Mouse (Mus musculus) heart, embryonic 11.5 days (tissue): ENCODE data around the gene Pla2g15. TPM values are rescaled to one million over a fixed set of nuclear protein-coding genes. Genes with fewer than 3 reads are reported as not detected.

ENCODE experiments used
- ATAC-seq: fragments of 200-750 bp; cut with Nextera tagmentation; replicated peaks from 2 replicates; pipeline ENCODE4 v1.8.0; 2017; ENCODE audit warnings: moderate library complexity; ENCODE audit not compliant: insufficient number of reproducible peaks, low FRiP score, low TSS enrichment
- H3K27ac ChIP-seq: fragments of 300-500 bp; sonication (generic); 2 replicates; pipeline ENCODE4 v1.5.1; 2014; ENCODE audit warnings: mild to moderate bottlenecking, low read depth, low read length
- H3K27me3 ChIP-seq: fragments of 300-500 bp; sonication (generic); 2 replicates; pipeline ENCODE4 v1.6.1; 2014; ENCODE audit warnings: mild to moderate bottlenecking, low read length, mixed read lengths; ENCODE audit not compliant: control insufficient read depth, insufficient read depth
- H3K36me3 ChIP-seq: fragments of 300-500 bp; sonication (generic); 2 replicates; pipeline ENCODE4 v1.6.1; 2014; ENCODE audit warnings: mild to moderate bottlenecking, low read length, moderate library complexity, mixed read lengths; ENCODE audit not compliant: control insufficient read depth, insufficient read depth
- H3K4me1 ChIP-seq: fragments of 300-500 bp; sonication (generic); 2 replicates; pipeline ENCODE4 v1.6.1; 2014; ENCODE audit warnings: low read length; ENCODE audit not compliant: control insufficient read depth, insufficient read depth
- H3K4me2 ChIP-seq: fragments of 300-500 bp; sonication (generic); 2 replicates; pipeline ENCODE4 v1.6.1; 2014; ENCODE audit warnings: mild to moderate bottlenecking, moderate library complexity
- H3K4me3 ChIP-seq: fragments of 300-500 bp; sonication (generic); 2 replicates; pipeline ENCODE4 v1.5.1; 2014; ENCODE audit warnings: low read depth, low read length
- H3K9ac ChIP-seq: fragments of 300-500 bp; sonication (generic); 2 replicates; pipeline ENCODE4 v1.6.1; 2014; ENCODE audit warnings: mild to moderate bottlenecking, low read depth, low read length, moderate library complexity
- H3K9me3 ChIP-seq: fragments of 300-500 bp; sonication (generic); replicated peaks from 2 replicates; pipeline ENCODE4 v1.6.1; 2016; ENCODE audit warnings: low read length; ENCODE audit not compliant: control insufficient read depth
- WGBS: fragments of 180-500 bp; shearing (Covaris S2); extraction: QIAGEN DNeasy Blood & Tissue Kit; methylation state at CpG from one replicate; pipeline ENCODE4 v1.1.7; 2014; ENCODE audit not compliant: insufficient replicate concordance; 5-methylcytosine and 5-hydroxymethylcytosine counted together
- polyA plus RNA-seq: library from polyadenylated mRNA; unstranded; fragments of >200 nt; fragmentation: Nextera tagmentation; extraction: Ambion mirVana; gene quantifications from 2 replicates; pipeline ENCODE4 v1.2.1, GENCODE M21; 2014

The Pla2g15 gene
- polyA plus RNA-seq, 1 experiment from 2014 or later, result 3.0 TPM

- Histone ChIP-seq H3K27me3 (peaks cover 34% of the 10 kb centered on the region), H3K4me1 (peaks cover 7% of the 10 kb centered on the region), H3K27ac (no peak overlapping the region), H3K9me3 (no peaks in the 10 kb centered on the region), H3K36me3 (peaks cover 14% of the 10 kb centered on the region), H3K9ac (no peak overlapping the region), H3K4me3 (no peak overlapping the region), H3K4me2 (no peak overlapping the region)
- 81% methylated on average over 7 of the region's 7 CpGs for WGBS
- no peak for ATAC-seq
These were observed 18.5 kb upstream of the Pla2g15 start for GRCm38 (mm10) chr8:106131488-106132222.

- Histone ChIP-seq H3K9me3 (no peaks in the 10 kb centered on the region), H3K4me2 (no peak overlapping the region), H3K36me3 (peaks cover 14% of the 10 kb centered on the region), H3K27ac (no peak overlapping the region), H3K9ac (no peak overlapping the region), H3K4me1 (peaks cover 12% of the 10 kb centered on the region), H3K4me3 (no peak overlapping the region), H3K27me3 (peaks cover 39% of the 10 kb centered on the region)
- 93% methylated on average over 11 of the region's 11 CpGs for WGBS
- no peak for ATAC-seq
These were observed 17.8 kb upstream of the Pla2g15 start for GRCm38 (mm10) chr8:106132356-106132755.

- Histone ChIP-seq H3K4me1 (peaks cover 15% of the 10 kb centered on the region), H3K4me2 (no peak overlapping the region), H3K9ac (no peak overlapping the region), H3K36me3 (peaks cover 14% of the 10 kb centered on the region), H3K27ac (no peak overlapping the region), H3K9me3 (no peaks in the 10 kb centered on the region), H3K4me3 (no peak overlapping the region), H3K27me3 (peaks cover 39% of the 10 kb centered on the region)
- WGBS, result 58% methylated on average over 13 of the region's 13 CpGs
- ATAC-seq, result no peak
These were observed 16.7 kb upstream of the Pla2g15 start for GRCm38 (mm10) chr8:106133526-106133925.

- H3K4me3 ChIP-seq, result no peak overlapping the region
- peaks cover 12% of the 10 kb centered on the region for H3K36me3 ChIP-seq
- peaks cover 15% of the 10 kb centered on the region for H3K4me1 ChIP-seq
- H3K27ac ChIP-seq, result no peak overlapping the region
- 65% methylated on average over 6 of the region's 6 CpGs for WGBS
- no peak overlapping the region for H3K4me2 ChIP-seq
- no peak for ATAC-seq
- no peak overlapping the region for H3K9ac ChIP-seq
- H3K27me3 ChIP-seq, result peaks cover 39% of the 10 kb centered on the region
- H3K9me3 ChIP-seq, result no peaks in the 10 kb centered on the region
These were observed 16.3 kb upstream of the Pla2g15 start for GRCm38 (mm10) chr8:106133946-106134345.

GRCm38 (mm10) chr8:106134751-106135571 is 15.2 kb upstream of the Pla2g15 start:
- ATAC-seq, result no peak
- Histone ChIP-seq H3K4me2 (no peak overlapping the region; the same call in 1 of the 2 replicates), H3K27ac (no peak overlapping the region), H3K27me3 (peaks cover 39% of the 10 kb centered on the region), H3K9me3 (no peaks in the 10 kb centered on the region), H3K4me3 (peak overlapping the region; percentile 5; the same call in 1 of the 2 replicates), H3K4me1 (peaks cover 15% of the 10 kb centered on the region), H3K36me3 (peaks cover 8% of the 10 kb centered on the region; the same call in 1 of the 2 replicates), H3K9ac (no peak overlapping the region)
- WGBS, result 18% methylated on average over 14 of the region's 14 CpGs

- Histone ChIP-seq H3K4me3 (peak overlapping the region; percentile 53), H3K9ac (peak overlapping the region; percentile 65; the same call in 1 of the 2 replicates), H3K4me2 (peak overlapping the region; percentile 99), H3K4me1 (peaks cover 15% of the 10 kb centered on the region), H3K27ac (no peak overlapping the region), H3K27me3 (peaks cover 39% of the 10 kb centered on the region), H3K9me3 (no peaks in the 10 kb centered on the region), H3K36me3 (peaks cover 7% of the 10 kb centered on the region; the same call in 1 of the 2 replicates)
- ATAC-seq, result no peak
- WGBS, result 3% methylated on average over 19 of the region's 19 CpGs
These were observed 14.5 kb upstream of the Pla2g15 start for GRCm38 (mm10) chr8:106135672-106136071.

- peak within 1 kb of the TSS; percentile 99 for H3K4me2 ChIP-seq
- 0 out of 2 replicates have a peak, but pooled peaks have one; percentile 24 for ATAC-seq
- H3K27ac ChIP-seq, result peak within 1 kb of the TSS; percentile 35; the same call in 1 of the 2 replicates
- H3K27me3 ChIP-seq, result peaks cover 39% of the 10 kb centered on the region
- no peaks in the 10 kb centered on the region for H3K9me3 ChIP-seq
- WGBS, result under 1% methylated on average over 80 of the region's 86 CpGs
- peak within 1 kb of the TSS; percentile 53 for H3K4me3 ChIP-seq
- H3K36me3 ChIP-seq, result peaks cover under 1% of the 10 kb centered on the region; the same call in 1 of the 2 replicates
- peaks cover 15% of the 10 kb centered on the region for H3K4me1 ChIP-seq
- peak within 1 kb of the TSS; percentile 65 for H3K9ac ChIP-seq
These were observed 13.8 kb upstream of the Pla2g15 start, which contains the start of gene Esrp2 for GRCm38 (mm10) chr8:106136156-106137130. Gene Esrp2, minus strand, starts transcription at chr8:106136974.
